31 mouse cellular contexts compared by ENCODE assay signal in the genomic region with DNA sequence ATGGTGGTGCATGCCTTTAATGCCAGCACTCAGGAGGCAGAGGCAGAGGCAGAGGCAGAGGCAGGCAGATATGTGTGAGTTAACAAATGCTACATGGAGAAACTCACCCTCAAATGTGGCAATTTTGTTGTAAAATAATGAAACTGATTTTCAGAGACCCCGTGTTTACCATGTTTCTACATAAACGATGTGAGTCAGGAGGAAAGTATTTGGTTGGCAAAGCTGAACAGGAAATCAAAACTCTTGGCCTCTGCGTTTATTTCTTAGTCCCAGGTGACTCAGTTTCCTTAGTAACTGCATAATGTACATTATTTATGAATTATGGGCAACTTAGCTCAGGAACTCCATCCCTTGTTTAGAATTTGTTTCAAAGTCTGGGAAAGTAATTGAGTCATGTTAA.
DNase-seq lines count a peak whose midpoint lies in the region; ATAC-seq and TF ChIP-seq lines count a peak whose summit lies in the region.
"Had no signal": no experiment of that assay in that cellular context is flagged by ENCODE, and none has a peak within 500 bp of the region (broad histone marks: within the 10 kb centered on the region; RNA-seq: fewer than 3 reads in every experiment).

No protein-coding gene starts in this region.

- no peak for ATAC-seq in lung, postnatal 0 days
- ATAC-seq in limb, embryonic 14.5 days (ENCODE audit: low FRiP score, low read depth) = no peak; the same call in 1 of the 2 replicates
- ATAC-seq in erythroblast, adult 5-6 weeks (replicated peaks; ENCODE audit: low FRiP score, poor library complexity, severe bottlenecking) = no peak
- ATAC-seq: activated CD4-positive, CD25-positive, alpha-beta regulatory T cell, adult 4 months; forebrain, postnatal 0 days; intestine, embryonic 15.5 days had no signal

- H3K4me3 ChIP-seq in gastrocnemius, adult 2 months = no peak overlapping the region
- no peak overlapping the region for H3K4me3 ChIP-seq in lung, postnatal 0 days (ENCODE audit: low read depth, low read length)
- H3K4me3 ChIP-seq in limb, embryonic 14.5 days (replicated peaks; ENCODE audit: low read length) = no peak overlapping the region
- H3K4me3 ChIP-seq: embryonic facial prominence, embryonic 12.5 days; forebrain, embryonic 10.5 days; heart, embryonic 13.5 days; hindbrain, embryonic 15.5 days; intestine, embryonic 15.5 days; liver, embryonic 13.5 days; megakaryocyte, embryonic 14.5 days; neural tube, embryonic 15.5 days; stomach, embryonic 15.5 days had no signal

- intact Hi-C loops in gastrocnemius, adult 2 months (cut with DNase I) = loop anchor here (5.0 kb wide), 1 partner anchor 32 kb away; no protein-coding TSS in a partner anchor
- intact Hi-C loops in gastrocnemius, postnatal 36 days (cut with DNase I) = no loop called here

- no peak for TF ChIP-seq POLR2A in limb, embryonic 14.5 days (IDR thresholded peaks at IDR 0.05; ENCODE audit: borderline replicate concordance, extremely low read depth, insufficient read depth, insufficient read length)

- no peak for TF ChIP-seq CTCF in gastrocnemius, adult 2 months (IDR thresholded peaks at IDR 0.05)
- TF ChIP-seq CTCF in lung, postnatal 0 days (IDR thresholded peaks at IDR 0.05) = no peak

- H3K27ac ChIP-seq in gastrocnemius, adult 2 months = peak overlapping the region; percentile 82
- no peak overlapping the region for H3K27ac ChIP-seq in lung, postnatal 0 days (ENCODE audit: low read length)
- 0 out of 2 replicates have a peak overlapping the region, but pooled peaks have one; percentile 6 for H3K27ac ChIP-seq in limb, embryonic 14.5 days (replicated peaks; ENCODE audit: low read depth, low read length)
- H3K27ac ChIP-seq: embryonic facial prominence, embryonic 12.5 days; forebrain, embryonic 10.5 days; heart, embryonic 13.5 days; hindbrain, embryonic 15.5 days; intestine, embryonic 15.5 days; liver, embryonic 13.5 days; neural tube, embryonic 15.5 days; stomach, embryonic 15.5 days had no signal

- no peak overlapping the region for H3K9ac ChIP-seq in lung, postnatal 0 days (replicated peaks; ENCODE audit: low read depth)
- H3K9ac ChIP-seq in limb, embryonic 14.5 days (ENCODE audit: low read depth, low read length, severe bottlenecking) = no peak overlapping the region
- H3K9ac ChIP-seq: embryonic facial prominence, embryonic 12.5 days; forebrain, postnatal 0 days; heart, embryonic 13.5 days; hindbrain, embryonic 15.5 days; intestine, embryonic 15.5 days; liver, embryonic 13.5 days; lung, embryonic 14.5 days; neural tube, embryonic 15.5 days; stomach, embryonic 15.5 days had no signal

- no peaks in the 10 kb centered on the region for H3K9me3 ChIP-seq in lung, postnatal 0 days (ENCODE audit: low read length)
- no peaks in the 10 kb centered on the region for H3K9me3 ChIP-seq in limb, embryonic 14.5 days (ENCODE audit: control insufficient read depth, low read length)
- H3K9me3 ChIP-seq: embryonic facial prominence, embryonic 12.5 days; forebrain, embryonic 10.5 days; G1E; heart, embryonic 13.5 days; hindbrain, embryonic 15.5 days; intestine, embryonic 15.5 days; liver, embryonic 13.5 days; megakaryocyte, embryonic 14.5 days; neural tube, embryonic 15.5 days; stomach, embryonic 15.5 days had no signal

- no peak for DNase-seq in gastrocnemius, adult 2 months
- DNase-seq in gastrocnemius, postnatal 36 days = no peak
- peak; percentile 23 for DNase-seq in lung, postnatal 0 days (ENCODE audit: low spot score)
- DNase-seq in lung, adult 18-20 months = no peak
- DNase-seq in adipocyte (ENCODE audit: low spot score) = peak; percentile 50
- DNase-seq in limb, embryonic 14.5 days (ENCODE audit: low spot score) = peak; percentile 73
- no peak for DNase-seq in thymus, postnatal 0 days (ENCODE audit: low spot score)
- DNase-seq: adrenal gland, postnatal 10 days; cerebellum, adult 9-10 months; forebrain, postnatal 0 days; heart, postnatal 36 days; kidney, adult 9 months; kidney, postnatal 14 days; left cerebral cortex, postnatal 4 days; liver, embryonic 13.5 days; lung, embryonic 14.5 days; lung, postnatal 36 days; right cerebral cortex, adult 18-20 months; thymus, postnatal 36 days had no signal

- H3K27me3 ChIP-seq in lung, postnatal 0 days (replicated peaks; ENCODE audit: insufficient read depth, low read length) = no peaks in the 10 kb centered on the region
- H3K27me3 ChIP-seq in limb, embryonic 14.5 days (ENCODE audit: control insufficient read depth, insufficient read depth, low read length) = no peaks in the 10 kb centered on the region
- H3K27me3 ChIP-seq: CH12.LX; embryonic facial prominence, embryonic 12.5 days; heart, embryonic 13.5 days; hindbrain, embryonic 15.5 days; intestine, embryonic 15.5 days; liver, embryonic 13.5 days; megakaryocyte, embryonic 14.5 days; neural tube, embryonic 15.5 days; stomach, embryonic 15.5 days had no signal

- no peak overlapping the region for H3K4me2 ChIP-seq in lung, postnatal 0 days (replicated peaks; ENCODE audit: low read depth, low read length)
- no peak overlapping the region for H3K4me2 ChIP-seq in limb, embryonic 14.5 days (replicated peaks; ENCODE audit: low read depth, low read length, severe bottlenecking)
- H3K4me2 ChIP-seq: embryonic facial prominence, embryonic 12.5 days; heart, embryonic 13.5 days; hindbrain, embryonic 15.5 days; intestine, embryonic 15.5 days; liver, embryonic 13.5 days; lung, embryonic 14.5 days; neural tube, embryonic 15.5 days; stomach, embryonic 15.5 days had no signal

- no peaks in the 10 kb centered on the region for H3K4me1 ChIP-seq in lung, postnatal 0 days (ENCODE audit: insufficient read depth, low read depth, low read length)
- H3K4me1 ChIP-seq in limb, embryonic 14.5 days (ENCODE audit: control insufficient read depth, insufficient read depth, low read length) = peaks cover 14% of the 10 kb centered on the region
- H3K4me1 ChIP-seq: liver, embryonic 13.5 days; stomach, embryonic 15.5 days had no signal

- WGBS in lung, postnatal 0 days = 30% methylated on average over 3 of the region's 3 CpGs
- WGBS in limb, embryonic 14.5 days = 22% methylated on average over 3 of the region's 3 CpGs

- TF ChIP-seq EP300 in lung, postnatal 0 days (IDR thresholded peaks at IDR 0.05) = no peak

- H3K36me3 ChIP-seq in lung, postnatal 0 days (ENCODE audit: insufficient read depth, low read length) = no peaks in the 10 kb centered on the region
- H3K36me3 ChIP-seq in limb, embryonic 14.5 days (ENCODE audit: control insufficient read depth, insufficient read depth, low read length) = no peaks in the 10 kb centered on the region
- H3K36me3 ChIP-seq: embryonic facial prominence, embryonic 12.5 days; forebrain, embryonic 10.5 days; G1E; heart, embryonic 13.5 days; hindbrain, embryonic 15.5 days; intestine, embryonic 15.5 days; liver, embryonic 13.5 days; neural tube, embryonic 15.5 days; stomach, embryonic 15.5 days had no signal

Comparison
In these comparisons a context has a peak if more than half of its experiments do, and no peak if none do; other contexts are left out.
1. DNase-seq: peak in lung, postnatal 0 days (single experiment), adipocyte (single experiment) and limb, embryonic 14.5 days (single experiment); none in gastrocnemius, adult 2 months (single experiment), gastrocnemius, postnatal 36 days (0 of 2), lung, adult 18-20 months (0 of 2) and thymus, postnatal 0 days (single experiment).